8 mouse cellular contexts compared by ENCODE assay signal in genomic region chr11:12532288-12532687, GRCm38 (mm10).
DNase-seq lines count a peak whose midpoint lies in the region; ATAC-seq and TF ChIP-seq lines count a peak whose summit lies in the region.

No protein-coding gene starts in this region.

- H3K27ac ChIP-seq in cerebellum, adult 2 months (ENCODE audit: insufficient read depth, low read length): no peak overlapping the region
- peak overlapping the region; percentile 64 for H3K27ac ChIP-seq in hindbrain, embryonic 16.5 days (ENCODE audit: low read depth, low read length)
- no peak overlapping the region for H3K27ac ChIP-seq in lung, postnatal 0 days (ENCODE audit: low read length)

- H3K4me1 ChIP-seq in E14TG2a.4 (replicated peaks; ENCODE audit: low read depth, low read length): peaks cover 20% of the 10 kb centered on the region
- no peaks in the 10 kb centered on the region for H3K4me1 ChIP-seq in cerebellum, adult 2 months (ENCODE audit: control insufficient read depth, insufficient read depth, low read length)
- peaks cover 4% of the 10 kb centered on the region for H3K4me1 ChIP-seq in hindbrain, embryonic 16.5 days (ENCODE audit: control insufficient read depth, insufficient read depth, low read depth, low read length)
- no peaks in the 10 kb centered on the region for H3K4me1 ChIP-seq in lung, postnatal 0 days (ENCODE audit: insufficient read depth, low read depth, low read length)

- peak; percentile 52 for TF ChIP-seq CTCF in E14TG2a.4 (conservative IDR thresholded peaks at IDR 0.05; ENCODE audit: low read length)
- peak; percentile 24; the same call in 1 of the 2 replicates for TF ChIP-seq CTCF in cerebellum, adult 2 months (IDR thresholded peaks at IDR 0.05; ENCODE audit: borderline replicate concordance, insufficient read depth, low read depth, low read length)
- TF ChIP-seq CTCF in lung, postnatal 0 days (IDR thresholded peaks at IDR 0.05): peak; percentile 85

- H3K36me3 ChIP-seq in E14TG2a.4 (ENCODE audit: insufficient read depth, low read length): no peaks in the 10 kb centered on the region
- H3K36me3 ChIP-seq in hindbrain, embryonic 16.5 days (ENCODE audit: control insufficient read depth, insufficient read depth, low read length): no peaks in the 10 kb centered on the region
- no peaks in the 10 kb centered on the region for H3K36me3 ChIP-seq in lung, postnatal 0 days (ENCODE audit: insufficient read depth, low read length)

- peak; percentile 99 for ATAC-seq in frontal cortex, adult (ENCODE audit: low TSS enrichment)
- peak; percentile 99 for ATAC-seq in hindbrain, embryonic 16.5 days
- peak; percentile 98 for ATAC-seq in lung, postnatal 0 days
- ATAC-seq in inflammation-experienced regulatory T-cells, adult 6 months: no peak

- 12% methylated on average over 3 of the region's 3 CpGs for WGBS in cerebellum, adult 2 months
- 0% methylated on average over 3 of the region's 3 CpGs for WGBS in hindbrain, embryonic 16.5 days
- WGBS in lung, postnatal 0 days: 15% methylated on average over 3 of the region's 3 CpGs

- TF ChIP-seq POLR2A in cerebellum, adult 2 months (IDR thresholded peaks at IDR 0.05; ENCODE audit: borderline replicate concordance, insufficient read depth, low read length): no peak

- DNase-seq in cerebellum, adult 2 months: peak; percentile 13 to 27
- DNase-seq in layer of hippocampus, postnatal 25 days (ENCODE audit: extremely low spot score in 1 of 2, low spot score in 1 of 2): peak; percentile 15 to 31
- DNase-seq in lung, postnatal 0 days (ENCODE audit: low spot score): peak; percentile 91
- peak; percentile 62 to 63 for DNase-seq in right cerebral cortex, adult 2 months (ENCODE audit: low spot score in 2 of 2)

- no peaks in the 10 kb centered on the region for H3K9me3 ChIP-seq in E14TG2a.4 (ENCODE audit: low read length)
- H3K9me3 ChIP-seq in hindbrain, embryonic 16.5 days (ENCODE audit: control insufficient read depth, low read length): no peaks in the 10 kb centered on the region
- no peaks in the 10 kb centered on the region for H3K9me3 ChIP-seq in lung, postnatal 0 days (ENCODE audit: low read length)

- no peak overlapping the region; the same call in 1 of the 2 replicates for H3K9ac ChIP-seq in hindbrain, embryonic 16.5 days (ENCODE audit: low read depth, low read length)
- H3K9ac ChIP-seq in lung, postnatal 0 days (replicated peaks; ENCODE audit: low read depth): no peak overlapping the region

- TF ChIP-seq EP300 in lung, postnatal 0 days (IDR thresholded peaks at IDR 0.05): no peak

- H3K4me3 ChIP-seq in E14TG2a.4 (replicated peaks; ENCODE audit: low read length): no peak overlapping the region
- no peak overlapping the region for H3K4me3 ChIP-seq in cerebellum, adult 2 months (replicated peaks; ENCODE audit: insufficient read depth, low read depth, low read length)
- H3K4me3 ChIP-seq in hindbrain, embryonic 16.5 days (ENCODE audit: low read length): no peak overlapping the region
- H3K4me3 ChIP-seq in lung, postnatal 0 days (ENCODE audit: low read depth, low read length): no peak overlapping the region

- peak overlapping the region; percentile 39 for H3K4me2 ChIP-seq in hindbrain, embryonic 16.5 days (ENCODE audit: low read length)
- no peak overlapping the region for H3K4me2 ChIP-seq in lung, postnatal 0 days (replicated peaks; ENCODE audit: low read depth, low read length)

- peaks cover 12% of the 10 kb centered on the region; the same call in 1 of the 2 replicates for H3K27me3 ChIP-seq in E14TG2a.4 (ENCODE audit: insufficient read depth, low read length)
- H3K27me3 ChIP-seq in cerebellum, adult 2 months (ENCODE audit: control insufficient read depth, insufficient read depth, low read length): no peaks in the 10 kb centered on the region
- H3K27me3 ChIP-seq in hindbrain, embryonic 16.5 days (replicated peaks; ENCODE audit: control insufficient read depth, insufficient read depth, low read length): no peaks in the 10 kb centered on the region
- no peaks in the 10 kb centered on the region for H3K27me3 ChIP-seq in lung, postnatal 0 days (replicated peaks; ENCODE audit: insufficient read depth, low read length)

Comparison
In these comparisons a context has a peak if more than half of its experiments do, and no peak if none do; other contexts are left out.
1. CTCF ChIP-seq: peak in every context shown above with its lines; median percentile 85 in lung, postnatal 0 days; 52 in E14TG2a.4; 24 in cerebellum, adult 2 months.
2. DNase-seq: peak in every context shown above with its lines; median percentile 91 in lung, postnatal 0 days; 62 in right cerebral cortex, adult 2 months; 23 in layer of hippocampus, postnatal 25 days; 20 in cerebellum, adult 2 months.